Mouse (Mus musculus) common myeloid progenitor, adult 5-6 weeks (primary cell): ENCODE data around the gene Acin1. TPM values are rescaled to one million over a fixed set of nuclear protein-coding genes. Genes with fewer than 3 reads are reported as not detected.
"Not testable (repeated sequence)": the region's sequence is repeated elsewhere in the genome, so short reads cannot be mapped to it uniquely, and the experiment has no call there.

Source experiments
- ATAC-seq: replicated peaks from 2 replicates; pipeline ENCODE4 v1.8.0; 2016; ENCODE audit warnings: low read depth, mild to moderate bottlenecking, moderate TSS enrichment, inconsistent platforms; ENCODE audit not compliant: poor library complexity, severe bottlenecking
- total RNA-seq: library from RNA; stranded (forward); fragments of 200-1000, 187-1606 nt; gene quantifications from 2 replicates; pipeline ENCODE4 v1.2.3, GENCODE M21; 2017

Gene Acin1
- total RNA-seq, 1 experiment from 2014 or later = 282 TPM

- ATAC-seq = peak; percentile 58
These were observed 69.4 kb downstream of the Acin1 start for GRCm38 (mm10) chr14:54617152-54617896.

DNA sequence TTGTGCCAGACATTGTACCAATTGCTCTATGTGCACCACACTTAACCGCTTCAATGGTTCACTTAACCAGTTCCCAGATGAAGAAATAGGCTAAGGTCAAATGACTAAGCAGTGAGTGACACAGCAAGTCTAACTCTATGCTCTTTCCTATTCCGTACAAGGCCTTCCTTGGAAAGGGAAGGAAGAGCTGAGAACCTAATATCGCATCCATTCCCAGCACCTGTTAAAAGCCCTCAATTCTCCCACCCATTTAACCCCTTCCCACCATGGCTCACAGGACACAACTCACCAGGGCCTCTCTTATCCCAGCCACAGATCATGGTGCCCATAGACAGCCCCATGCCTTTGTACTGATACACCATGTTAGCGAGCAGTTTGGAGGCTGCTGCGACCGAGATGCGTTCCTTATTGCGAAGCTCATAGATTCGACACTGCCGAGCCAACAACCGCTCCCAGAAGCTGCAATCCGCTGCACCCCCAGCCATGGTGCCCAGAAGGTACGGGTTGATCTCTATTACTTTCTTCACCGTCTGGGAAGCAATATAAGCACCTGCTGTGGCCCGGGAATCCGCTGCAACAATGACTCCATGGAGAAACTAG, 70.4 kb downstream of the Acin1 start:
- ATAC-seq = no peak

GRCm38 (mm10) chr14:54614130-54614529, 72.6 kb downstream of the Acin1 start:
- ATAC-seq = not testable (repeated sequence)

DNA sequence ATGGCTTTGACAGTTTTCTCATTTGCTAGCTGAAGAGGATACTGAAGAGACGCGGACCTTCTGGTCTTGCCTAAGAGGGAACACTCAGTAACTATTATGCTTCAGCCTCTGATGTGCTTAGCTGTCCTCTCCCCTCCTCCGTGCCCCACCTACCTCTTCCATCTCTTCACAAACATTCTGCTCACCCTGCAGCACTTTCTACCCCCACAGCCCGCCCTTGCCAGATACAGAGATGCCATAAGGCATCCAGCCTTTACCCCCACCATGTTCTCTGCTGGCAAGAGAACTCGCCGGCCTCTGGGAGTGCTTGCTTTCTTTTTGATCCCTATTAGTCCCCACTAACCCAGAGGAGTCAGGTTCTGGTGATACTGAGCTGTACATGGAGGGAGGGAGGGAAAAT, 76.1 kb downstream of the Acin1 start:
- no peak for ATAC-seq

DNA sequence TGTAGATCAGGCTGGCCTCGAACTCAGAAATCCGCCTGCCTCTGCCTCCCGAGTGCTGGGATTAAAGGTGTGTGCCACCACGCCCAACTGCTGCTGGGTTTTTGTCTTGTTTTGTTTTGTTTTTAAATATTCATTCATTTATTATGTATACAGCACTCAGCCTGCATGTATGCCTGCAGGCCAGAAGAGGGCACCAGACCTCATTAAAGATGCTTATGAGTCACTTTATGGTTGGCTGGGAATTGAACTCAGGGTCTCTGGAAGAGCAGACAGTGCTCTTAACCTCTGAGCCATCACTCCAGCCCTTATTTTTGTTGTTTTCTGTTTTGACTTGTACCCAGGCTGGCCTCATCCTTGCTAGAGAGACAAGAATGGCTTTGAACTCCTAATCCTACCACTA, 76.8 kb downstream of the Acin1 start:
- no peak for ATAC-seq

- ATAC-seq = no peak
These were observed 77.5 kb downstream of the Acin1 start for GRCm38 (mm10) chr14:54609245-54609644.

DNA sequence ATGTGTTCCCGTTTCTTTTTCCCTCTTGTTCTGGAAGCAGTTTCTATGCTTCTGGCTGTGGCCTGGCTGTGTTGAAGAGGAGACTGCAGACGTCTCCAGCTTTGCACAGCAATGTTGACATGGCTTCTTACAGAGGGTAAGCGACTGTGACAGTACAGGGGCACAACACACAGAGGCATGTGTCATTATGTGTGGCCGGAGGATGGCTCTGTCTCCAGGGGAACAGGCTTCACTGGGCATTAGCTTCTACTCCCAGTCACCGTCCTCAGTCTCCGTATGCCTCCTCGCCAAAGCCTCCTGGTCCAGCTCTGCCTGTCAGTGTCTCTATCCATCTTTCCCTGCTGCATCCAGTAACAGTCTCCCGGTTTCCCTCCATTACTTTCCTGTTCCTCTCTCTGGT, 79.5 kb downstream of the Acin1 start:
- ATAC-seq = no peak

DNA sequence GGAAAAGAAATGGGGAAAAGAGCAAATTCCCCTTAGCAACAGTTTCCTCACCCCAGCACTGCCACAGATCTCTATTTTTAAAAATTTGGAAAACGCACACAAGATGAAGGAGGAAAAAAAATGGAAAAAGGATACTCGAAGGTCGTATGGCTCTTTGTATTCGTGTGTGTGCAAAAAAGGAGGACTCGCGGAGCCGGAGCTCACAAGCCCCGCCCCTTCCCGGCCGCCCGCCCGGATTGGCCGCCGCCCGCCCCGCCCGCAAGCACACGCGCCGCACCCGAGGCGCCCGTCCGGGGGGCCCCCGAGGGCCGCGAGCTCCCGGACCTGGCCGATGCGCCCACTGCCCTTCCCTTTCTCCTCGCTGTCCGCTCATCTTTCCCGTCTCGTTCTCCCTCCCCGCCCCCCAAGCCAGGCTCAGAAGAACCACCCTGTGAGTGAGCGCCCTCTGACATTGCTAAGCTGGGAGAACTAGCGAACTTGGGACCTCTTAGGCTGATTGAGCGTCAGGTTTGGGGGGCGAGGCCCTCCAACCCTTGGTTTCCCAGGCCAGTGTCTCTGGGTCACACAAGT, 80.9 kb downstream of the Acin1 start, which contains the start of gene 4931414P19Rik:
TSS of gene 4931414P19Rik (minus strand) at position 242 of the 570 bp plus-strand sequence.
- ATAC-seq = peak; percentile 19; the same call in 1 of the 2 replicates

- ATAC-seq = no peak
These were observed 83.0 kb downstream of the Acin1 start for GRCm38 (mm10) chr14:54603686-54604085.

DNA sequence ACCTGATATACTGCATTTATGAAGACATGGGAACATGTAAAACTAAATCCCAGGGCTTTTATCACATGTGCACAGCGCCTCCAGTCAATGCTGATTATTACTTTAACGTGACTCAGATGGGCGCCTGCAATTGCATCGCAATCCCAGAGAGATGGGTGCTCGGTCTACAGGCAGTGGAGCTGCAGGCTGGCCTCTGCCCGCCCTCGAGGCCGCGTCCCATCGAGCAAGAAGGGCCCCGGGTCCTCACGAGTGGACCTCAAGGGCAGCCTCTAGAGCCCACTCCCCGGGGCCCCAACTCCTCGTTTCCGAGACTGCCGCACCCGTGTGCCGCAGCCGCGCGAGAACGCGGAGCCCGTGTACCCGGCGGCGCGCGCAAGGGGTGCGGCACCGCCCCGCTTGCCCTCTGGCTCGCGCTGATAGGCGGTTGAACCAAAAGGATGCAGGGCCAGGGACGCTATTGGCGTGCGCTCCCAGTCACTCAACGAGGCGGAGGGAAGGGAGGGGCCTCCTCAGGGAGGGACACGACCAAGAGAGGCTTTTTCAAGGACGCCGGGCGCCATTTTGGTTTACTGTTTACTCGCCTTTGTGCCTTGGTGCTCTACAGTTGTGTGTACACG, 83.6 kb downstream of the Acin1 start:
- peak; percentile 98 for ATAC-seq

GRCm38 (mm10) chr14:54602613-54603012, 84.1 kb downstream of the Acin1 start:
- 0 out of 2 replicates have a peak, but pooled peaks have one; percentile 5 for ATAC-seq

GRCm38 (mm10) chr14:54601601-54602000, 85.1 kb downstream of the Acin1 start:
- ATAC-seq = no peak

- no peak for ATAC-seq
These were observed 89.6 kb downstream of the Acin1 start for GRCm38 (mm10) chr14:54597084-54597483.

DNA sequence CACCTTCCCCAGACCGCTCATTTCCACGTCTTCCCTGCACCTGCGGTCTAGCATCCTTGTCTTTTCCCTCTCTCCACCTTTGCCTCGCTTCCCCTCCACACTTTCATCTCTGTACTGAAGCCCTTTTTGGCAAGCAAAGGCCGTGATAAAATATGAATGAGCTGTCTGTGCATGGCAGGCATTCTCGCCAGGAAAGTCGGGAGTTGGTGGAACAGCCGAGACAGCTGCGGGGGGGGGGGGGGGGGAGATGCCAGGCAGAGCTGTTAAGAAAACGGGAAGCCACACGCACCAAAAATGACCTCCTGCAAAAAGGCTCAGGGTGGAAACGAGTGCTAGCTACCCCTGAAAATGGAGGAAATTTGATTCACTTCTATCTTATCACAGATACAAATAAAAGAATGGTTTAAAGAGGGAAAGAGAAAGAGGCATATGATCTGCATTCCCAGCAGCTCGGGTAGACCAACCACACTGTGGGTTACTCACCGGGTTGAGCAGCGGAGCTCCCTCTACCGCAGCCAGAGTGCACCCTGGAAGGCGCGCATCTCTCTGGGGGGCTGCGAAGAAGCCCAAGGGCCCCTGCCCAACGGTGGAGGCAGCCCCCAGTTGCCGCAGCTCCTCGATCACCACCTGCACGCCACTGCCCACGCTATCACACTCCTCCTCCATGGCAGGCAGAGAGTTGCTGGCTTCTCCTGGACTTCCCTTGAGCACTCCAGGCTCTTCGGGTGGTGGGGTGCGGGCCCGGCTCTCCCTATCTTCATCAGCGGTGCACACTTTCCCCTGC, 91.9 kb downstream of the Acin1 start:
- no peak for ATAC-seq

DNA sequence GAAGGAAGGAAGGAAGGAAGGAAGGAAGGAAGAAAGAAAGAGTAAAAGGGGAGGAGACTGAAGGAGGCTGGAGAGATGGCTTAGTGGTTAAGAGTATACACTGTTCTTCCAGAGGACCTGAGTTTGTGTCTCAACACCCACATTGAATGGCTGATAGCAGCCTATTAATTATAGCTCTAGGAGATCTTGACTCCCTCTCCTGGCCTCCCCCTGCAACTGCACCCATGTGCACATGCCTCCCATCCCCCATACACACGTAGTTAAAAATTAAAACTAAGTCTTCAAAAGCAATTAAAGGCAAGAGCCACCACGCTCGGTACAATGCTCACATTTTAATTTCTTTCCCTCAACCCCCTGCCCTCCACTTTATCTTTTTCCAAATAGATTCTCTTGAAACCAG, 92.7 kb downstream of the Acin1 start:
- ATAC-seq = no peak

DNA sequence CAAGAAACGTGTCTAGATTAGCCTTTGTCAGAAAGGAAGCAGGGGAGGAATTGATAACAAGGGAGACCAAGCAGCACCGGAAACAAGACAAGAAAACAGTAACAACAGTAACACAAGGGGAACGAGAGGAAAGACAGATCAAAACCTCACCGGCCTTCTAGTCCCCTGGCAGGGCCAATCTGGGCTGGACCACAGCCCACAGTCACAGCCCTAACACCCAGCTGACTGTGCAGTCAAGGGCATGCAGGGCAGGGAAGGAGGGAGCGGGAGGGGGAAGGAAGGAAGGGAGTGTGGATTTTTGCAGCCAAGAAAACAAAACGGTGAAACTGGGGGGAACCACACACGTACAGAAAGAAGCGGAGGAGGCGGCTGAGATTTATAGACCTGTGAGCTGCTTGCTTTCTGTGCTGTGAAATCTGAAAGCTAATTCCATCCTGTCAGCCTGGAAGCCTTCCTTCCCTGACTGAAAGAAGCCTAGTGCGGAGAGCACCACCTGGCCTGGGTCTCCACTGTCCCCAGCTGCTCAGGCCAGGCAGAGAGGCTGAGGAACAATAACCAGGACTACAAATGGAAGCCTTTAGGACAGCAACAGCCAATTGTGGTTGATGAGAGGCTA, 94.3 kb downstream of the Acin1 start:
- ATAC-seq = peak; percentile 88
